Mouse (Mus musculus) liver, postnatal 0 days (tissue): ENCODE measurements around the gene Ick. TPM values are rescaled to one million over a fixed set of nuclear protein-coding genes. Genes with fewer than 3 reads are reported as not detected.
"Not testable (repeated sequence)": the region's sequence is repeated elsewhere in the genome, so short reads cannot be mapped to it uniquely, and the experiment has no call there.

Source experiments
- ATAC-seq: fragments of 200-750 bp; cut with Nextera tagmentation; 2 replicates; pipeline ENCODE4 v1.8.0; 2017; ENCODE audit warnings: mild to moderate bottlenecking, moderate library complexity
- DNase-seq: peaks from one replicate; pipeline ENCODE4 v3.0.0-alpha.2; 2016
- H3K27ac ChIP-seq: fragments of 300-500 bp; sonication (generic); 2 replicates; pipeline ENCODE4 v1.5.1; 2014; ENCODE audit warnings: antibody characterized with exemption, moderate library complexity, mild to moderate bottlenecking, low read depth
- H3K27me3 ChIP-seq: fragments of 300-500 bp; sonication (generic); 2 replicates; pipeline ENCODE4 v1.6.1; 2014; ENCODE audit warnings: low read length, control low read depth, mixed read lengths; ENCODE audit not compliant: insufficient read depth
- H3K36me3 ChIP-seq: fragments of 300-500 bp; sonication (generic); replicated peaks from 2 replicates; pipeline ENCODE4 v1.6.1; 2014; ENCODE audit warnings: mild to moderate bottlenecking, control low read depth, low read length, moderate library complexity, mixed read lengths; ENCODE audit not compliant: insufficient read depth
- H3K4me1 ChIP-seq: fragments of 300-500 bp; sonication (generic); 2 replicates; pipeline ENCODE4 v1.6.1; 2014; ENCODE audit warnings: antibody characterized with exemption, mild to moderate bottlenecking, control low read depth; ENCODE audit not compliant: insufficient read depth
- H3K4me2 ChIP-seq: fragments of 300-500 bp; sonication (generic); 2 replicates; pipeline ENCODE4 v1.6.1; 2014; ENCODE audit warnings: low read depth, mild to moderate bottlenecking, low read length, moderate library complexity, mixed read lengths
- H3K4me3 ChIP-seq: fragments of 300-500 bp; sonication (generic); 2 replicates; pipeline ENCODE4 v1.5.1; 2014; ENCODE audit warnings: low read depth, low read length
- H3K9ac ChIP-seq: fragments of 300-500 bp; sonication (generic); replicated peaks from 2 replicates; pipeline ENCODE4 v1.6.1; 2014; ENCODE audit warnings: mild to moderate bottlenecking, moderate library complexity
- H3K9me3 ChIP-seq: fragments of 300-500 bp; sonication (generic); 2 replicates; pipeline ENCODE4 v1.6.1; 2016; ENCODE audit warnings: mild to moderate bottlenecking, control low read depth, low read length, mixed read lengths
- CTCF ChIP-seq: sonication (generic); IDR thresholded peaks from 2 replicates; pipeline ENCODE4 v1.5.1; 2016; ENCODE audit warnings: antibody characterized with exemption, low read depth
- EP300 ChIP-seq: IDR thresholded peaks from 2 replicates; pipeline ENCODE4 v1.6.1; 2016; ENCODE audit warnings: antibody characterized with exemption, low read depth, mild to moderate bottlenecking
- WGBS: fragments of 180-500 bp; shearing (Covaris S2); extraction: QIAGEN DNeasy Blood & Tissue Kit; methylation state at CpG from one replicate; pipeline ENCODE4 v1.1.7; 2014; ENCODE audit not compliant: insufficient replicate concordance; 5-methylcytosine and 5-hydroxymethylcytosine counted together
- polyA plus RNA-seq: library from polyadenylated mRNA; unstranded; fragments of >200 nt; fragmentation: Nextera tagmentation; extraction: Ambion mirVana; gene quantifications from 2 replicates; pipeline ENCODE4 v1.2.1, GENCODE M21; 2015

The Ick gene
- polyA plus RNA-seq, 1 experiment from 2014 or later = 5.3 TPM

DNA sequence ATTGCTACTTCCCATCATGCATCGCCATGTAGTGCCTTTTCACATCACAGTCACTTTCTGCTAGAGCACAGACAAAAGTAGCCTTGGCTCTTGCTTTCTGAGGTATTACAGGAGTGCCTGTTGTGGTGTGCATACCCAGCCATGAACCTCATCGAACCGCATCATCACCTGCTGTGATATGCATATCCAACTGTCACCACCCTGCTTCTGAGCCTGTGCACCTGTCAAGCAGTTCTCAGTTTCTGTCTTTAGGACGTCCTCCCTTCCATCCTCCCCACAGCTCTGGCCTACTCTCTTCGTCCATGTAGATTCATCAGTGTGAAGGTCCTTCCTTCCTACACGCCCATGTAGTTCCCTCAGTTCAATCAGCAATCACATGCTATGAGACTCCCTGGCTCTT lies 39.2 kb downstream of the Ick start:
- ATAC-seq = no peak
- TF ChIP-seq EP300 (no peak), CTCF (no peak)
- Histone ChIP-seq H3K27ac (no peak overlapping the region), H3K4me1 (no peaks in the 10 kb centered on the region), H3K9me3 (no peaks in the 10 kb centered on the region), H3K36me3 (no peaks in the 10 kb centered on the region; the same call in 1 of the 2 replicates), H3K27me3 (no peaks in the 10 kb centered on the region), H3K4me3 (no peak overlapping the region), H3K9ac (no peak overlapping the region), H3K4me2 (no peak overlapping the region)
- 76% methylated on average over 6 of the region's 6 CpGs for WGBS
- no peak for DNase-seq

DNA sequence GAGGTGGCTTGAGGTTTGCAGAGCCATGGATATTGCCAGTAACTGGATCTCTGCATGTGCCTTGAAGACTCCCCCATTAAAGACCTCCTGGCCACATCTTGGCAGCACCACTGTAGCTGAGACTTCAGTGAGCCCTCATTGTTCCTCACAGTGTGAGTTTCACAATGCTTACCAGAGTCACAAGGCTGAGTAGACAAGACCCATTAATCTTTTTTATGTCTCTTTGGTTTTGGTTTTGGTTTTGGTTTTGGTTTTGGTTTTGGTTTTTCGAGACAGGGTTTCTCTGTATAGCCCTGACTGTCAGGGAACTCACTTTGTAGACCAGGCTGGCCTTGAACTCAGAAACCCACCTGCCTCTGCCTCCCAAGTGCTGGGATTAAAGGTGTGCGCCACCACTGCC lies 40.8 kb downstream of the Ick start:
- H3K4me1 ChIP-seq, H3K4me3 ChIP-seq, H3K36me3 ChIP-seq, H3K27me3 ChIP-seq, DNase-seq, H3K4me2 ChIP-seq, H3K9ac ChIP-seq, ATAC-seq, H3K27ac ChIP-seq, H3K9me3 ChIP-seq: not testable (repeated sequence)
- WGBS = 81% methylated on average over 2 of the region's 2 CpGs

DNA sequence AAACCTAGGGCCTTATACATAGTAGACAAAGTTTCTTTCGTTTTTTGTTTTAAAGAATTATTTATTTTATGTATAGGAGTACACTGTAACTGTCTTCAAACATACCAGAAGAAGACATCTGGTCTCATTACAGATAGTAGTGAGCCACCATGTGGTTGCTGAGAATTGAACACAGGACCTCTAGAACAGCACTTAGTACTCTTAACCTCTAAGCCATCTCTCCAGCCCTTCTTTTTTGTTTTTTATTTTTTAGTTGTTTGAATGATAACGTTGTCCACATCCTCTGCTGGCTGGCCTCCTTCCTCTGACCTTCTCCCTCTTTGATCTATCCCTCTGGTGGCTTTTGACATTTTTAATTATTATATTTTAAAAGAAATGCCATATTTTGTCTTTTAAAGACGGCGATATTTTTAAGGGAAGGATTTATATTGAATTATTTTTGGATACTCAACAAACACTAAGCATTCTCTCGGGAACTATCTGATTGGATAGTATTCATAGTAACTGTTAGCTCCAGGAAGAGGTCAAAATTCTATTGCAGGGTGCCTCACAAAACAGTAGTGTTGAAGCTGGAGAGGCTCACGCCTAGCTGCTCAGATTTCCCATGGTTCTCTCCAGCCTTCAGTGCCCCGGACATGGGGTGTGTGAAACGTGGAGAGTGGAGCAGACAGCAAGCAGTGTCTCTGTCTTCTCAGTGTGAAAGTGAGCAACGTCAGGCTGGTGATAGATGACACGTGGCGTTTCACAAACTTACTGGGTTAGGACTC lies 45.4 kb downstream of the Ick start:
- Histone ChIP-seq H3K9me3 (no peaks in the 10 kb centered on the region), H3K36me3 (peaks cover 14% of the 10 kb centered on the region), H3K4me1 (0 out of 2 replicates have a peak, but pooled peaks cover 3% of the 10 kb centered on the region), H3K9ac (no peak overlapping the region), H3K27me3 (no peaks in the 10 kb centered on the region), H3K4me2 (no peak overlapping the region), H3K4me3 (no peak overlapping the region), H3K27ac (0 out of 2 replicates have a peak overlapping the region, but pooled peaks have one; percentile 34)
- ATAC-seq (no peak), DNase-seq (no peak)
- WGBS = 72% methylated on average over 11 of the region's 11 CpGs
- no peak for TF ChIP-seq CTCF
- TF ChIP-seq EP300 = no peak

DNA sequence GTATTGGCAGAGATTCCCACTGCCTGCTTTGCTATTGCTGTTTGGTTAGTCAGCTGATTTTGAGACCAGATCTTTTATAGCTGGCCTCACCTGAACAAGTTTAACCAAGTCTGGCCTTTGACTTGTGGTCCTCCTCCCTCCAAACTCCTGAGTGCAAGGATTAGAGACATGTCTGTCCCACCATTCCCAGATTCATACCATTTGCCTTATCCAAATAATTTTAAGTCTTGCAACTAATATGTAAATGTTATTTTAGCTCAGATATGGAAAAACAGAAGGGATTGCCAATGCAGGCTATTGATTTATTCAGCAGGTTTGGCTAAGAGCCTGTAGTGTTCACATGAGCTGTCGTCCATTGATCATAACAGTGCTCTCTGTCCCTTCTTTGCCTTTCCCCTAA lies 48.2 kb downstream of the Ick start:
- Histone ChIP-seq H3K36me3 (peaks cover 32% of the 10 kb centered on the region), H3K4me3 (no peak overlapping the region), H3K4me2 (no peak overlapping the region), H3K4me1 (0 out of 2 replicates have a peak, but pooled peaks cover 3% of the 10 kb centered on the region), H3K9ac (no peak overlapping the region), H3K27ac (peak overlapping the region; percentile 44; the same call in 1 of the 2 replicates), H3K9me3 (no peaks in the 10 kb centered on the region), H3K27me3 (no peaks in the 10 kb centered on the region)
- TF ChIP-seq CTCF (no peak), EP300 (no peak)
- no peak for DNase-seq
- 50% methylated on average over 1 of the region's 1 CpGs for WGBS
- ATAC-seq = peak; percentile 45; the same call in 1 of the 2 replicates

DNA sequence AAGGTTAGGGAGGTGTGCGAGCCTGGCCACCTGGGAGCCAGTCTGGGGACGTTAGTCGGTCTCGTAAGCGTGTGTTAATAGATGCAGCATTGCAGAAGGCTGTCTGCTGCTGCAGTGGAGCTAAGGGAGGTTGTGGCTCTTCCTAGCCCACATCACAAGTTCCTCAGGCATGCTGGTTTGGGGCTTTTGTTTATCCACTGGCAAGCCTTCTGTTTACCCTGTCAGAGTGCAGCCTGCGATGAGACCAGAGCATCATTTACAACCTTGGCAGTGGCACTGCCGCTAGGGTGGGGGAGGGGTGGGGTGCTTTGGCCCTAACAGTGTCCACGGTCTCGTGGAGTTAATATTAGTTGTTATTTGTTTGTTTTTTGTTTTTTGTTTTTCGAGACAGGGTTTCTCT lies 54.3 kb downstream of the Ick start:
- WGBS = 78% methylated on average over 10 of the region's 10 CpGs
- Histone ChIP-seq H3K9ac (no peak overlapping the region), H3K4me3 (no peak overlapping the region), H3K27me3 (no peaks in the 10 kb centered on the region), H3K4me2 (no peak overlapping the region), H3K4me1 (no peaks in the 10 kb centered on the region), H3K27ac (no peak overlapping the region), H3K36me3 (peaks cover 43% of the 10 kb centered on the region), H3K9me3 (no peaks in the 10 kb centered on the region)
- ATAC-seq = no peak
- no peak for TF ChIP-seq CTCF
- TF ChIP-seq EP300 = no peak
- no peak for DNase-seq

DNA sequence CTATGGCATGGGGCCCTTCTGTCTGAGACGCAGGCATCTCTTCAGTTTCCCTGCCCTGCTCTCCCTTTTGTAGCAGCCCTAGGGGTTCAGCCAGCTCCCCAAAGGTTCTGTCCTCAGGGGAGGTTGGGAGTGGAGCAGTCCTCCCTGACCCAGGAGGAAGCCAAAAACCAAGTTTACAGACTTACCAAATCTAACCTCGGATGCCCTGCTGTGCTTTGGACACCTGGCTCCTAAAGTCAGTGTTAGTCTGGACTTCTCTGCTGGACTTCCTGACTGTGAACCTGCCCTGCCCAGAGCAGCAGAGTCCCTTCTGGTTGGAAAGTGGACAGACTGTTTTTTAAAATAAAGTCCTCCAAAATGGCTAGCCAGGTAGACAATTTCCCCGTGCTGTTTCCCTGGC lies 55.7 kb downstream of the Ick start:
- Histone ChIP-seq H3K27me3 (no peaks in the 10 kb centered on the region), H3K4me1 (no peaks in the 10 kb centered on the region), H3K9me3 (no peaks in the 10 kb centered on the region), H3K9ac (no peak overlapping the region), H3K4me3 (no peak overlapping the region), H3K4me2 (no peak overlapping the region), H3K36me3 (peaks cover 34% of the 10 kb centered on the region), H3K27ac (no peak overlapping the region)
- no peak for DNase-seq
- ATAC-seq = no peak
- TF ChIP-seq EP300 = no peak
- no peak for TF ChIP-seq CTCF
- 89% methylated on average over 3 of the region's 3 CpGs for WGBS

DNA sequence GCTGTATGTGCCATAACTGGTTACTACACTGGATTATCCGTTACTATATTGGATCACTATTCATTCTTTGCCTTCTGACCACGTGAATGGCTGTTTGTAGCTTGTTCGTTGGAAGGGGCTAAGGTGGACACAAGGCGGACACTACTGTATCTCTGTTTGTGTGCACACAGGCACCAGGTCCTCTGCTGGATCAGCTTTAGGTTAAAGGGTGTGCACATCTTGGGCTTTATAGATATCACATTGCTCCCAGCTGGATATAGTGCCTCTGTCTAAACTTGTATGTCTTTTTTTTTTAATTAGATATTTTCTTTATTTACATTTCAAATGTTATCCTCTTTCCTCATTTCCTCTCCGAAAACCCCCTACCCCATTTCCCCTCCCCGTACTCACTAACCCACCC lies 56.5 kb downstream of the Ick start:
- Histone ChIP-seq H3K9me3 (no peaks in the 10 kb centered on the region), H3K4me3 (no peak overlapping the region), H3K4me2 (no peak overlapping the region), H3K27ac (no peak overlapping the region), H3K36me3 (peaks cover 33% of the 10 kb centered on the region), H3K9ac (no peak overlapping the region), H3K27me3 (no peaks in the 10 kb centered on the region), H3K4me1 (no peaks in the 10 kb centered on the region)
- WGBS = 79% methylated on average over 6 of the region's 6 CpGs
- no peak for DNase-seq
- ATAC-seq = no peak
- no peak for TF ChIP-seq EP300
- no peak for TF ChIP-seq CTCF
